Mouse (Mus musculus): ENCODE measurements at regions not wholly inside any gene's neighbourhood (a gene's known extent, or its start where the extent isn't known, plus 50 kb on each side); places are given as distances from the start of the nearest gene placed in this dataset.

- DNase-seq (ENCODE audit: extremely low read depth, low read depth): no peak
Measured at GRCm38 (mm10) chr9:33209083-33209482, 573.1 kb downstream of the Ets1 start.

DNA sequence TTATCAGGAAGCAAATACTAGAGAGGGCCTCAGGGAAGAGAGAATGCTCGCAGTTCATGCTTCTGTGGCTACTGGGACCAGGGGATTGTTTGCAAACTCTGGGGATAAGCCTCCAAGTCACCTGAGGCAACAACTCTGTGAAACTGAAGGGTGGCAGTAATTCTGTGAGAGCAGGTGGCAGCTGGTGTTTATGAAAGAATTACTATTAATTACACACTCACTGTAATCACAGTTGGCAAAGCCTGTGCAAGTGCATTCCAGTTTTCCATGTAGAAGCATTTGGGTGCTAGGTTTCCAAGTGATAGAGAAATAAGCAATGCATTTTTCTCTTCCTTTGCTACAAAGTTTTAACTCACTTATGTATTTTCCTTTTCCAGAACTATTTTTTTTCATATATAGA, 578.5 kb downstream of the Ets1 start:
- DNase-seq (ENCODE audit: extremely low read depth, low read depth): no peak

DNA sequence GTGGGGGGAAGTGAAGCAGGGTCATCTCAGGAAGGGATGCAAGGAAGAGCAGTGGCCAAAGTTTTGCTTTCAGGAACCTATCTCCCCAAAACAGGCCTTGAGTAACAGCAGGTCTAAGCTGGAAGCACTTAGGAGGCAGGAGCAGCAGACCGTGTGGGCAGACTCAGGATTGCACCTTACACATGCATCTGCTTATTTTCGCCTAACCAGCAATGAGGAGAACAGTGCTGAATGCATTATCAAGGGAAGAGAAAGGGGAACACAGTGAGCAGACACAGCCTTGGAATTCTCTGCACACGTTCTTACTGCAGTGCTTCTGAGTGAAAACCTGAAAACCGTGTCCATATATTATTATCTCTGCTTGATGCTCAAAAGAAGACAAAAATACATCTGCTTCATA, 585.0 kb downstream of the Ets1 start:
- DNase-seq (ENCODE audit: extremely low read depth, low read depth): no peak

DNA sequence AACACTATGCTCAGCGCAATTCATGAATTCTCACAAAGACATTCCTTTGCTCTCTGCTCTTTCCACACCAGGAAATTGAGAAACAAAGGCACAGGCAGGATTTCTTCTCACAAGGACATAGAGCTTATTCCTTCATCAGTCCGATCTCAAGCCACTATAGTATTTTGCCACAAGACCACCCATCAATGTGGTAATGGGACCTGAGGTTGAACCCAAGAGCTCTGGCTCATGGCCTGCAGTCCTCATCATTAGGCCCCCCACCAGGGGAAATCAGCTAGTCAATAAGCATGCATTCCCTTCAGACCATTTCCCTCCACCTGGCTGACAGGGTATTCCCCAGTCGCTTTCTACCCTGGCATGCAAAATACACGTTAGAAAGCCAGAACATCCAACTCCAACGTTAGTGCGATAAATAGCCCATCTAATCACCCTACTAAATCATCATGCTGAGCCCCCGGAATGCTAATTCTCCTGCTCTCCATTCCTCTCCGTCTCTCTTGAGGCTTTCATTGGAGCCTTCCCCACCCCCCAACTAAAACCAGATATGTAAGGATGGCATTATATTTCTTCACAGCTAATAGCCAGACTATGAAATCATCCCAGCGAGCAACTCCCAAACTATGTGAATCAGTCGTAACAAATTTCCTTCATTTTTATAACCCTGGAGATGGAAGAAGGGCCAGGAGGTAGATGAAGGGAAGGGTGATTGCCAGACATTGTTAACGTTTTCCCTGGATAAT, 586.2 kb downstream of the Ets1 start:
- no peak for DNase-seq (ENCODE audit: extremely low read depth, low read depth)

DNA sequence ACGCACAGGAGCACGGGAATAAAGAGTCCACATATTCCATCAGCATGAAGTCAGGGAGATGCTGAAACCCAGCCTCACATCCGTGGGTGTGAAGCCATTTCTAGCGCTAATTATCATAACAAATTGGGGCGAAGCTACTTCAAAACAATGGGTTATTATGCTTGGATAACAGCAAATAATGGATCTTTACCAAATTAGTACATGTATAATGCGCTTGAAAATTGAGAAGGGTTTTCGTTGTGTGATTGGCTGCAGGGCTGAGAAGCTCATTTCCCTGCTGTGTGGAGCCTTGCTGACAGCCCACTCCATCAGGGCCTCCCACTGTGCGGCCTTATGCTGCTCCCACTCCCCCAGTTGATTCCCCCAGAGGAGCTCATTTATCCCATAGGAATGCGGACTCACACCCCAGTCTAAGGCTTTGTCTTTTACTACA, 597.7 kb downstream of the Ets1 start:
- DNase-seq (ENCODE audit: extremely low read depth, low read depth): no peak

DNA sequence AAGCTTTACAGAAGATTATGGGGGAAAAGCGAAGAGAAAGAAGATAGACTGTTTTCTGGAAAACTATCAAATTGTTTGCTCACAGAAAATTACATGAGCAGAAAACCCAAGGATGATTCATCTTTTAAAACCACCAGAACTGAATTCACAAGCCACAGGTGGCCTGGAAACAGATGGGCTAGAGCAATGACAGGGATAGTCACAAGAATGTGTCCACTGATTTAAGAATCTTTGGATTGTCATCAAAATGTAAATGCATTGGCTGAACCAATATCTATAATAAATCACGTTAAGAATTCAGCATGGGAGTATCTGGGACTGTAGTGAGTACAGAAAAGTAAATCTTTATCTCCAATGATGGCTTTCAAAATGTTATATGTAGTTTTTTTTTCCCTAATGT, 602.2 kb downstream of the Ets1 start:
- DNase-seq (ENCODE audit: extremely low read depth, low read depth): no peak

GRCm38 (mm10) chr9:33238846-33239245, 602.8 kb downstream of the Ets1 start:
- DNase-seq (ENCODE audit: extremely low read depth, low read depth): no peak

- no peak for DNase-seq (ENCODE audit: extremely low read depth, low read depth)
Measured at GRCm38 (mm10) chr9:33240506-33240905, 604.5 kb downstream of the Ets1 start.

- DNase-seq (ENCODE audit: extremely low read depth, low read depth): no peak
Measured at GRCm38 (mm10) chr9:33240914-33241635, 605.1 kb downstream of the Ets1 start.

- DNase-seq (ENCODE audit: extremely low read depth, low read depth): peak; percentile 15
Measured at GRCm38 (mm10) chr9:33246932-33247331, 610.9 kb downstream of the Ets1 start.

GRCm38 (mm10) chr9:33258241-33258640, 622.2 kb downstream of the Ets1 start:
- DNase-seq (ENCODE audit: extremely low read depth, low read depth): no peak

GRCm38 (mm10) chr9:33260171-33260570, 624.1 kb downstream of the Ets1 start:
- DNase-seq (ENCODE audit: extremely low read depth, low read depth): no peak

DNA sequence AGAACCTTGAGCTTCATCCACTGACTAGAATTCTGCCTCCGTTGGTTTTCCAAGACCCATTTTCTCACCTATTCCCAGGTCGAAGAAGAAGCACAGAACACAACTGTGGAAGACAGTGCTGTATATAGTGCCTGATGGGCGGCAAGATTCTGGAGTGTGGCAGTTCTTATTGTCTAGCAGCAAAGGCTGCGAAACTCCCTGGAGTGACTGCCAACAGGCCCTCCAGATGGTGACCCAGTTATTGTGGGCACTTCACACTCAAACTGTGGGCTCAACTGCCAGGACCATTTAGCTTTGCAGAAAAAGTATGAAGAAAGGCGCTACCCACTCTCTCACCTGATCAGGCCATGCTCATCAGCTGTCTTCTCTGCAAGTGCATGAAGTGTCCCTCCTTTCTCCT, 653.4 kb downstream of the Ets1 start:
- DNase-seq (ENCODE audit: extremely low read depth, low read depth): no peak

- no peak for DNase-seq (ENCODE audit: extremely low read depth, low read depth)
Measured at GRCm38 (mm10) chr9:33292116-33292515, 656.1 kb downstream of the Ets1 start.

DNA sequence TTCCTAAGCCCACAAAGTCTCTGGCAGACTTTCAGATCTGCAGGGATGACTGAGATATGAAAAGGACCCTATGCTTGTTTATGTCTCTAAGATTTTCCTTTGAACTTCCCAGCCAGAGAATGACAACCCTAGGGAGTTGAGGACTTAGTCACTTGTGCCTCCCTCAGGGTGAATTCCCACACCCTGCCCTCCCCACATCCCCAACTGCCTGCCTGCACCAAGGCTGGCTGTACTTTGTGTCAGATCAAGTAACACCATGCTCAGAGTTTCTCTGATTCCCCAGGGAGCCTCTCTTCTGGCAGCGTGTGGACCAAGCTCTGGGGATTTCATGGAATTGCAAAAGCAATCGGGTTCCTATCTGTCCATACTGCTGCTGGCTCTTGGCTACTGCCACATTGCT, 659.9 kb downstream of the Ets1 start:
- DNase-seq (ENCODE audit: extremely low read depth, low read depth): no peak

DNA sequence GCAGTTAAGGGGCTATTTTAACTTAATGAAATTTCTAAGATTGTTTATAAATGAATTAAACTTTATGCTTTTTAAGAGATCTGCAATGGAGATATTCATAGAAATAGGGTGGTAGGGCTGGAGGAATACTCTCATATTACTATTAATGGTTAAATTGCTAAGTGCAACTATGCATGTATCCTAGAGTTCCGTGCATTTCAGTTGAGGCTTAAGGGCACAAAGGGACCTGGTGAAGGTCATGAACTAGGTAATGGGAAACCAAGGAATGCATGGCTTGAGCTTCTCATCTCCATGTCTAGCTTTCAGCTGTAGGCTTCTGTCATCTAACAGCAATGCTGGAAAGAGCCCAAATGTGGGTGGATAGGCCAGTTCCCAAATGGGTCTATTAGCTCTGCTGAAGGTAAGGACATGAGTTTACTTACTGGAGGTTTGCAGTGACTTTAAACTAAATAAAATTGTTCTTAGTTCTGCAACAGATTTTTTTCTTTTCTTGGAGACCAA, 683.6 kb downstream of the Ets1 start:
- no peak for DNase-seq (ENCODE audit: extremely low read depth, low read depth)

DNA sequence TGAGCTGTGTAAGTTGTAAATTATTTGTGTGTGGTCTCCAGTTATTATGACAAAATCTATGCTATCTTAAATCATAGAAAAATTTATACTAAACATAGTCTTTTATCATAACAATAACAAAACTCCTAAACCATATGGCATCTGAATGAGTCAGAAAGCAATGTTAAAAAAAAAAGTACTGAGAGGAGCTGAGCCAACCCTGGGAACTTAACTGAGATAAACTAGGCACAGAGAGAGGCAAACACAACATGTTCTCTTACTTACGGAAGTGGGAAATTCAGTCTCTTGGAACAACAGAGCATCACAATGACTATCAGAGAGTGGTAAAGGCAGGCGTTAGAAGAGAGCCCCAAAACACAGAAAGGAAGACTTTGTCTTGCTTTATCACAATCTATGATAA, 691.7 kb downstream of the Ets1 start:
- no peak for DNase-seq (ENCODE audit: extremely low read depth, low read depth)

DNA sequence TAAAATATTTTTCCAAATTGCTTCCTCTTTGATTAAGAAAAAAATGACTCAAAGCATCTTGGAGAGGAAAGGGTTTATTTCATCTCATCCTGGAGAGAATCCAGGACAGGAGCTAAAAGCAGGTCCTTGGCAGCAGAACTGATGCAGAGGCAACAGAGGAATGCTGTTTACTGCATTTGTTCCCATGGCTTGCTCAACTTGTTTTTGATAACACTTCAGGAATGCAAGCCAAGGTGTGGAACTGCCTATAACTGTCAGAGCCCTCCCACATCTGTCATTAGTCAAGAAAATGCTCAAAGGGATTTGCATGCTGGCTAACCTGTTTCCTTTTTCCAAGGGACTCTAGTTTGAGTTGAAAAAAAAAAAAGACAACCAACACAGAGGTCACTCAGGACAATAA, 714.2 kb downstream of the Ets1 start:
- DNase-seq (ENCODE audit: extremely low read depth, low read depth): no peak

- DNase-seq (ENCODE audit: extremely low read depth, low read depth): no peak
Measured at GRCm38 (mm10) chr9:33356621-33357020, 720.6 kb downstream of the Ets1 start.

GRCm38 (mm10) chr9:33360966-33361365, 724.9 kb downstream of the Ets1 start:
- DNase-seq (ENCODE audit: extremely low read depth, low read depth): no peak

DNA sequence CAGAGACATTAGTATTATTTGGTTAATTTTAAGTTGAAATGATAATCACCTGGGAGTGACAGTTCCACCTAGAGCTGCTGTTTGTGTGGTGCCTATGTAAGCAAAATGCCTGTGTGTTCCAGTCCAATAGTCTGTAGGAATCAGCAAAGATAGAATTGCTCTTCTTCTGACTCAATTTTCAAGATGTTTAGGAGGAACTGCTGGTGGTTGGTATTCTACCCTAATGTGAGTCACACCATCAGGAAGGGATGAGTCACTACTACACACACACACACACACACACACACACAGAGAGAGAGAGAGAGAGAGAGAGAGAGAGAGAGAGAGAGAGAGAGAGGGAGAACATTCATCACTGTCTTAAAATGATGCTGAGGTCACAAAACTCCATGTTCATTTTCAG, 753.1 kb downstream of the Ets1 start:
- no peak for DNase-seq (ENCODE audit: extremely low read depth, low read depth)

DNA sequence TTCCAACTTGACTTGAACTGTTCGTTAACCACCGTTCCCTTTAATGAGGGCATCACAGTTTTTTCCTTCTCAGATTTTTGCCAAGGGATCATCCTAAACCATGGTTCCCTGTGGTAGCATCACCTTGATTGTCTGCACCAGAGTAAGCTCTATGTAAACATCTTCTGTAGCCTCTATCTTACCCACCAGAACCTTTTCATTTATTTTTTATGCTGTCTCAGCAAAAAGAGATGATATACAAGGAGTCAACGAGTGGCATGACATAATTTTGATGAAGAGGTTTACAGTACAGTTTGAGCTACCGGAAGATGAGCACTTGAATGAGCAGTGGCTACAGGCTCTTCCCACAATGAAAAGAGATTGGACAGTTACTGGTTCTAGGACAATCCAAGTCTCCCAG, 768.7 kb downstream of the Ets1 start:
- no peak for DNase-seq (ENCODE audit: extremely low read depth, low read depth)

DNA sequence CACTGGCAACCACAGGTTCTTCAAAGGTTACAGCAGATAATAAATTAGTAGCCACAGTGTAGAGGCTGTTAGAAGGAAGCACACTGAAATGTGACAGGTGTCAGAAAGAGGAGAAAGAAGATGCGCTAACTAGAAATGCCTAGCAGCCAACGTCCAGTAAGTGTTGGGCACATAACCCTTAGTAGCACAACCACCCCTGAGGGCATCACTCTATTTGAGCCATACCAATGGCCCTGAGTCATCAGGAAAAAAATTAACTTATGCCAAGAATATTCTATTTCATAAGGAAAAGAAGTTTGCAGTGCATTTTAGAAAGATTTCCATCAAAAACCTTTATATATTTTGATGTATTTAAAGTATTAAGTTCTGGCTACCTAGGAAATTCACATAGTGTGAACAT, 771.5 kb downstream of the Ets1 start:
- no peak for DNase-seq (ENCODE audit: extremely low read depth, low read depth)
